Mouse (Mus musculus): Measurements from ENCODE around the gene Meiob.

DNA sequence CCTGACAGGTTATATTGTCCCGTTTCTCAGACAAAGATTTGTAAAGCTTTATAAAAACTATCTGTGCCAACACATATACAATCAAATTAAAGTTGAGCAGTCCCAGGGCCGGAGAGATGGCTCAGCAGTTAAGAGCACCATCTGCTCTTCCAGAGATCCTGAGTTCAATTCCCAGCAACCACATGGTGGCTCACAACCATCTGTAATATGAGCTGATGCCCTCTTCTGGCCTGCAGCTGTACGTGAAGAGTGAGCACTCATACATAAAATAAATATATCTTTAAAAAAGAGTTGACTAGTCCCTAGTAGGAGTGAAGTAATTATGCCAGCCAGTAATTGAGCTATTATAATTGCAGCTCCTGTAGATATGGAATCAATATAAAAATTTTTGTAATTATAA lies 3.6 kb upstream of the Meiob start:
- TF ChIP-seq POLR2A (IDR thresholded peaks at IDR 0.05; ENCODE audit: control insufficient read depth, extremely low read depth, insufficient read depth, low read length, poor library complexity) (no peak), CTCF (IDR thresholded peaks at IDR 0.05; ENCODE audit: borderline replicate concordance, control insufficient read depth, extremely low read depth, insufficient read depth, low read length, poor library complexity) (no peak)

All from thymus, adult 2 months (tissue).